Mouse (Mus musculus): ENCODE measurements around the gene Cd79a. TPM values are rescaled to one million over a fixed set of nuclear protein-coding genes. Genes with fewer than 3 reads are reported as not detected.
"Not testable (repeated sequence)": the region's sequence is repeated elsewhere in the genome, so short reads cannot be mapped to it uniquely, and the experiment has no call there.

Cd79a gene
- polyA plus RNA-seq, 1 experiment from 2014 or later, result 1.1 TPM

- peaks cover 18% of the 10 kb centered on the region for H3K4me1 ChIP-seq
- no peaks in the 10 kb centered on the region for H3K27me3 ChIP-seq (replicated peaks)
- ATAC-seq (ENCODE audit: insufficient read depth, low FRiP score, low read depth), result no peak
- no peak overlapping the region for H3K4me3 ChIP-seq (replicated peaks)
- H3K9me3 ChIP-seq, result no peaks in the 10 kb centered on the region
- WGBS, result 79% methylated on average over 6 of the region's 6 CpGs
- H3K36me3 ChIP-seq, result peaks cover 39% of the 10 kb centered on the region
- peak overlapping the region; percentile 45; the same call in 1 of the 2 replicates for H3K27ac ChIP-seq
- no peak overlapping the region for H3K4me2 ChIP-seq
- H3K9ac ChIP-seq, result no peak overlapping the region
Measured at GRCm38 (mm10) chr7:24889431-24890220, 7.6 kb upstream of the Cd79a start.

GRCm38 (mm10) chr7:24890281-24891216 is 6.6 kb upstream of the Cd79a start:
- H3K4me1 ChIP-seq, result peaks cover 18% of the 10 kb centered on the region
- 32% methylated on average over 10 of the region's 10 CpGs for WGBS
- H3K9ac ChIP-seq, result no peak overlapping the region
- ATAC-seq (ENCODE audit: insufficient read depth, low FRiP score, low read depth), result peak; percentile 47; the same call in 1 of the 2 replicates
- H3K4me3 ChIP-seq (replicated peaks), result no peak overlapping the region
- H3K27ac ChIP-seq, result 0 out of 2 replicates have a peak overlapping the region, but pooled peaks have one; percentile 45
- H3K9me3 ChIP-seq, result no peaks in the 10 kb centered on the region
- H3K36me3 ChIP-seq, result peaks cover 39% of the 10 kb centered on the region
- H3K27me3 ChIP-seq (replicated peaks), result no peaks in the 10 kb centered on the region
- no peak overlapping the region for H3K4me2 ChIP-seq

DNA sequence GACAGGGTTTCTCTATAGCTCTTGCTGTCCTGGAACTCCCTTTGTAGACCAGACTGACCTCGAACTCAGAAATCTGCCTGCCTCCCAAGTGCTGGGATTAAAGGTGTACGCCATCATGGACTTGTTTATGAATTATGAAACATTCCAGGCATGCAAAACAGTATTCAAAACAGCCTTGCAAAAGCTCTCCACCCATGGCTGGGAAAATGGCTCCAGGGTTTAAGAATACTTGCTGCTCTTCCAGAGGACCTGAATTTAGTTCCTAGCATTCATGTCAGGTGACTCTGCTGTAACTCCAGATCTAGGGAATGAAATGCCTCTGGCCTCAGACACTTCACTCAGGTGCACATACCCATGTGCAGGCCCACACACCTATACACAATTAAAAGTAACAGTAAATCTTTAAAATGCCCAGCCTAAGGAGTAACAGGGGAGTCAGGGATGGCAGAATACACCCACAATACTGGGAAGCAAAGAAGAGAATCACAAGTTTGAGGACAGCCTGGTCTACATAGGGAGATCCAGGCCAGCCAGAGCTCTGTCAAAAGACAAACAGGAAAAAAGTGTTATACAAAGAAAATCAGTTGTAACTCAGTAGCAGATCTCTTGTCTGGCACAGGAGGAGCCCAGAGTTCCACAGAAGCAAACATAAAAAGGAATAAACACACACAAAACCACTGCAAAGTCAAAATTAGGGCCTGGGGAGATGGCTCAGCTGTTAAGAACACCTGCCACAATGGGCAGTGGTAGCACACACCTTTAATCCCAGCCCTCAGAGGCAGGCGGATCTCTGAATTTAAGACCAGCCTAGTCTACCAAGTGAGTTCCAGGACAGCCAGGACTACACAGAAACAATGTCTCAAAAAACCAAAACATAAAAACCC is 5.7 kb upstream of the Cd79a start:
- no peak overlapping the region for H3K9ac ChIP-seq
- H3K4me3 ChIP-seq (replicated peaks), result no peak overlapping the region
- peaks cover 9% of the 10 kb centered on the region for H3K4me1 ChIP-seq
- H3K27ac ChIP-seq, result no peak overlapping the region
- H3K4me2 ChIP-seq, result no peak overlapping the region
- ATAC-seq (ENCODE audit: insufficient read depth, low FRiP score, low read depth), result no peak
- WGBS, result 63% methylated on average over 3 of the region's 3 CpGs
- H3K9me3 ChIP-seq, result no peaks in the 10 kb centered on the region
- H3K27me3 ChIP-seq (replicated peaks), result no peaks in the 10 kb centered on the region
- peaks cover 31% of the 10 kb centered on the region for H3K36me3 ChIP-seq

- H3K27me3 ChIP-seq (replicated peaks), result no peaks in the 10 kb centered on the region
- 58% methylated on average over 2 of the region's 2 CpGs for WGBS
- H3K36me3 ChIP-seq, result peaks cover 31% of the 10 kb centered on the region
- no peaks in the 10 kb centered on the region for H3K9me3 ChIP-seq
- ATAC-seq (ENCODE audit: insufficient read depth, low FRiP score, low read depth), result no peak
- H3K27ac ChIP-seq, result no peak overlapping the region
- no peak overlapping the region for H3K4me3 ChIP-seq (replicated peaks)
- H3K9ac ChIP-seq, result no peak overlapping the region
- H3K4me2 ChIP-seq, result no peak overlapping the region
- H3K4me1 ChIP-seq, result peaks cover 3% of the 10 kb centered on the region; the same call in 1 of the 2 replicates
Measured at GRCm38 (mm10) chr7:24892125-24892583, 5.0 kb upstream of the Cd79a start.

- not testable (repeated sequence) for H3K9ac ChIP-seq; H3K9me3 ChIP-seq; ATAC-seq (ENCODE audit: insufficient read depth, low FRiP score, low read depth); H3K4me1 ChIP-seq; H3K4me2 ChIP-seq; H3K4me3 ChIP-seq (replicated peaks); H3K27me3 ChIP-seq (replicated peaks); H3K36me3 ChIP-seq; H3K27ac ChIP-seq
- 90% methylated on average over 2 of the region's 2 CpGs for WGBS
Measured at GRCm38 (mm10) chr7:24895749-24896148, 1.4 kb upstream of the Cd79a start.

- H3K4me3 ChIP-seq (replicated peaks), result no peak overlapping the region
- H3K4me2 ChIP-seq, result no peak overlapping the region
- whole genome bisulfite sequencing, result 85% methylated on average over 8 of the region's 8 CpGs
- no peaks in the 10 kb centered on the region for H3K4me1 ChIP-seq
- no peak for ATAC-seq (ENCODE audit: insufficient read depth, low FRiP score, low read depth)
- H3K27me3 ChIP-seq (replicated peaks), result no peaks in the 10 kb centered on the region
- no peaks in the 10 kb centered on the region for H3K36me3 ChIP-seq
- no peaks in the 10 kb centered on the region for H3K9me3 ChIP-seq
- no peak overlapping the region for H3K9ac ChIP-seq
- no peak overlapping the region for H3K27ac ChIP-seq
Measured at GRCm38 (mm10) chr7:24896269-24896668, 912 bp upstream of the Cd79a start.

- Histone ChIP-seq H3K27ac (no peak overlapping the region), H3K36me3 (no peaks in the 10 kb centered on the region), H3K9me3 (no peaks in the 10 kb centered on the region), H3K9ac (no peak overlapping the region), H3K27me3 (replicated peaks) (no peaks in the 10 kb centered on the region), H3K4me3 (replicated peaks) (no peak overlapping the region), H3K4me1 (no peaks in the 10 kb centered on the region), H3K4me2 (no peak overlapping the region)
- 63% methylated on average over 5 of the region's 5 CpGs for WGBS
- no peak for ATAC-seq (ENCODE audit: insufficient read depth, low FRiP score, low read depth)
Measured at GRCm38 (mm10) chr7:24897959-24898358, 778 bp downstream of the Cd79a start.

- H3K27me3 ChIP-seq (replicated peaks), result no peaks in the 10 kb centered on the region
- no peak for ATAC-seq (ENCODE audit: insufficient read depth, low FRiP score, low read depth)
- no peak overlapping the region for H3K4me3 ChIP-seq (replicated peaks)
- no peak overlapping the region for H3K27ac ChIP-seq
- H3K36me3 ChIP-seq, result no peaks in the 10 kb centered on the region
- no peak overlapping the region for H3K9ac ChIP-seq
- WGBS, result 59% methylated on average over 6 of the region's 6 CpGs
- H3K4me2 ChIP-seq, result no peak overlapping the region
- H3K9me3 ChIP-seq, result no peaks in the 10 kb centered on the region
- peaks cover 15% of the 10 kb centered on the region for H3K4me1 ChIP-seq
Measured at GRCm38 (mm10) chr7:24901114-24901513, 3.9 kb downstream of the Cd79a start.

- Histone ChIP-seq H3K9ac (no peak overlapping the region), H3K4me1 (peaks cover 23% of the 10 kb centered on the region), H3K27me3 (replicated peaks) (no peaks in the 10 kb centered on the region), H3K9me3 (no peaks in the 10 kb centered on the region), H3K4me3 (replicated peaks) (peak overlapping the region; percentile 78; the same call in 1 of the 2 replicates), H3K27ac (peak overlapping the region; percentile 93; the same call in 1 of the 2 replicates), H3K4me2 (peak overlapping the region; percentile 76), H3K36me3 (no peaks in the 10 kb centered on the region; the same call in 1 of the 2 replicates)
- ATAC-seq (ENCODE audit: insufficient read depth, low FRiP score, low read depth), result no peak
- 35% methylated on average over 1 of the region's 1 CpGs for WGBS
Measured at GRCm38 (mm10) chr7:24901842-24902241, 4.7 kb downstream of the Cd79a start.

- Histone ChIP-seq H3K4me2 (peak overlapping the region; percentile 76), H3K27me3 (replicated peaks) (no peaks in the 10 kb centered on the region), H3K9me3 (no peaks in the 10 kb centered on the region), H3K36me3 (no peaks in the 10 kb centered on the region; the same call in 1 of the 2 replicates), H3K27ac (peak overlapping the region; percentile 93), H3K4me1 (peaks cover 27% of the 10 kb centered on the region), H3K4me3 (replicated peaks) (peak overlapping the region; percentile 78), H3K9ac (peak overlapping the region; percentile 57)
- WGBS, result 49% methylated on average over 2 of the region's 2 CpGs
- ATAC-seq (ENCODE audit: insufficient read depth, low FRiP score, low read depth), result no peak
Measured at GRCm38 (mm10) chr7:24902264-24902629, 5.1 kb downstream of the Cd79a start.

Data from stomach, embryonic 15.5 days (tissue).